Mouse (Mus musculus): ENCODE measurements around the gene Vmn1r3. TPM values are rescaled to one million over a fixed set of nuclear protein-coding genes. Genes with fewer than 3 reads are reported as not detected.
"Not testable (repeated sequence)": the region's sequence is repeated elsewhere in the genome, so short reads cannot be mapped to it uniquely, and the experiment has no call there.

Gene Vmn1r3
- polyA plus RNA-seq, 1 experiment from 2014 or later, result not detected

- not testable (repeated sequence) for H3K4me2 ChIP-seq (ENCODE audit: low read length); H3K27me3 ChIP-seq (replicated peaks; ENCODE audit: control insufficient read depth, insufficient read depth, low read length); H3K36me3 ChIP-seq (ENCODE audit: control insufficient read depth, insufficient read depth, low read length); H3K27ac ChIP-seq (ENCODE audit: low read depth, low read length); H3K4me1 ChIP-seq (ENCODE audit: control insufficient read depth, insufficient read depth, low read depth, low read length); H3K4me3 ChIP-seq (ENCODE audit: low read length); H3K9ac ChIP-seq (ENCODE audit: low read depth, low read length); ATAC-seq
- peaks cover 26% of the 10 kb centered on the region for H3K9me3 ChIP-seq (ENCODE audit: control insufficient read depth, low read length)
- 80% methylated on average over 5 of the region's 9 CpGs for WGBS
Measured at GRCm38 (mm10) chr4:3223483-3224209, 38.5 kb upstream of the Vmn1r3 start.

GRCm38 (mm10) chr4:3216382-3216781, 31.2 kb upstream of the Vmn1r3 start:
- not testable (repeated sequence) for H3K27me3 ChIP-seq (replicated peaks; ENCODE audit: control insufficient read depth, insufficient read depth, low read length); H3K9me3 ChIP-seq (ENCODE audit: control insufficient read depth, low read length); H3K4me2 ChIP-seq (ENCODE audit: low read length); ATAC-seq; H3K4me3 ChIP-seq (ENCODE audit: low read length); H3K4me1 ChIP-seq (ENCODE audit: control insufficient read depth, insufficient read depth, low read depth, low read length); H3K9ac ChIP-seq (ENCODE audit: low read depth, low read length); H3K36me3 ChIP-seq (ENCODE audit: control insufficient read depth, insufficient read depth, low read length); H3K27ac ChIP-seq (ENCODE audit: low read depth, low read length)
- 71% methylated on average over 2 of the region's 2 CpGs for WGBS

GRCm38 (mm10) chr4:3213349-3213748, 28.2 kb upstream of the Vmn1r3 start:
- not testable (repeated sequence) for H3K27ac ChIP-seq (ENCODE audit: low read depth, low read length); H3K9me3 ChIP-seq (ENCODE audit: control insufficient read depth, low read length); H3K36me3 ChIP-seq (ENCODE audit: control insufficient read depth, insufficient read depth, low read length); H3K4me3 ChIP-seq (ENCODE audit: low read length); H3K4me1 ChIP-seq (ENCODE audit: control insufficient read depth, insufficient read depth, low read depth, low read length); H3K9ac ChIP-seq (ENCODE audit: low read depth, low read length); H3K27me3 ChIP-seq (replicated peaks; ENCODE audit: control insufficient read depth, insufficient read depth, low read length); H3K4me2 ChIP-seq (ENCODE audit: low read length); ATAC-seq
- WGBS, result 78% methylated on average over 3 of the region's 4 CpGs

- H3K4me3 ChIP-seq (ENCODE audit: low read length); H3K36me3 ChIP-seq (ENCODE audit: control insufficient read depth, insufficient read depth, low read length); H3K4me1 ChIP-seq (ENCODE audit: control insufficient read depth, insufficient read depth, low read depth, low read length); H3K9ac ChIP-seq (ENCODE audit: low read depth, low read length); H3K9me3 ChIP-seq (ENCODE audit: control insufficient read depth, low read length); H3K27ac ChIP-seq (ENCODE audit: low read depth, low read length); H3K4me2 ChIP-seq (ENCODE audit: low read length); H3K27me3 ChIP-seq (replicated peaks; ENCODE audit: control insufficient read depth, insufficient read depth, low read length); ATAC-seq: not testable (repeated sequence)
- WGBS, result no CpG with 5 or more reads among the region's 1 CpGs
Measured at GRCm38 (mm10) chr4:3209643-3210217, 24.6 kb upstream of the Vmn1r3 start.

GRCm38 (mm10) chr4:3176746-3177490, 8.2 kb downstream of the Vmn1r3 start:
- H3K4me2 ChIP-seq (ENCODE audit: low read length); H3K4me1 ChIP-seq (ENCODE audit: control insufficient read depth, insufficient read depth, low read depth, low read length); H3K36me3 ChIP-seq (ENCODE audit: control insufficient read depth, insufficient read depth, low read length); H3K27me3 ChIP-seq (replicated peaks; ENCODE audit: control insufficient read depth, insufficient read depth, low read length); H3K9ac ChIP-seq (ENCODE audit: low read depth, low read length); ATAC-seq; H3K4me3 ChIP-seq (ENCODE audit: low read length); H3K27ac ChIP-seq (ENCODE audit: low read depth, low read length): not testable (repeated sequence)
- peaks cover 39% of the 10 kb centered on the region for H3K9me3 ChIP-seq (ENCODE audit: control insufficient read depth, low read length)
- WGBS, result 89% methylated on average over 10 of the region's 10 CpGs

GRCm38 (mm10) chr4:3176195-3176594, 9.0 kb downstream of the Vmn1r3 start:
- not testable (repeated sequence) for H3K9ac ChIP-seq (ENCODE audit: low read depth, low read length); H3K27me3 ChIP-seq (replicated peaks; ENCODE audit: control insufficient read depth, insufficient read depth, low read length); H3K4me3 ChIP-seq (ENCODE audit: low read length); H3K36me3 ChIP-seq (ENCODE audit: control insufficient read depth, insufficient read depth, low read length); H3K4me1 ChIP-seq (ENCODE audit: control insufficient read depth, insufficient read depth, low read depth, low read length); H3K27ac ChIP-seq (ENCODE audit: low read depth, low read length); H3K4me2 ChIP-seq (ENCODE audit: low read length); ATAC-seq
- 89% methylated on average over 6 of the region's 6 CpGs for WGBS
- peaks cover 37% of the 10 kb centered on the region for H3K9me3 ChIP-seq (ENCODE audit: control insufficient read depth, low read length)

GRCm38 (mm10) chr4:3175756-3176155, 9.4 kb downstream of the Vmn1r3 start:
- not testable (repeated sequence) for ATAC-seq; H3K27me3 ChIP-seq (replicated peaks; ENCODE audit: control insufficient read depth, insufficient read depth, low read length)
- WGBS, result 93% methylated on average over 5 of the region's 8 CpGs

GRCm38 (mm10) chr4:3174586-3174985, 10.6 kb downstream of the Vmn1r3 start:
- peaks cover 24% of the 10 kb centered on the region for H3K9me3 ChIP-seq (ENCODE audit: control insufficient read depth, low read length)
- not testable (repeated sequence) for ATAC-seq; H3K27ac ChIP-seq (ENCODE audit: low read depth, low read length); H3K27me3 ChIP-seq (replicated peaks; ENCODE audit: control insufficient read depth, insufficient read depth, low read length); H3K4me1 ChIP-seq (ENCODE audit: control insufficient read depth, insufficient read depth, low read depth, low read length); H3K4me3 ChIP-seq (ENCODE audit: low read length); H3K4me2 ChIP-seq (ENCODE audit: low read length); H3K36me3 ChIP-seq (ENCODE audit: control insufficient read depth, insufficient read depth, low read length); H3K9ac ChIP-seq (ENCODE audit: low read depth, low read length)
- 79% methylated on average over 4 of the region's 4 CpGs for WGBS

More at GRCm38 (mm10) chr4:3175756-3176155, 9.4 kb downstream of the Vmn1r3 start:
- not testable (repeated sequence) for H3K36me3 ChIP-seq (ENCODE audit: control insufficient read depth, insufficient read depth, low read length); H3K27ac ChIP-seq (ENCODE audit: low read depth, low read length); H3K4me1 ChIP-seq (ENCODE audit: control insufficient read depth, insufficient read depth, low read depth, low read length); H3K4me3 ChIP-seq (ENCODE audit: low read length); H3K4me2 ChIP-seq (ENCODE audit: low read length); H3K9ac ChIP-seq (ENCODE audit: low read depth, low read length)
- peaks cover 34% of the 10 kb centered on the region for H3K9me3 ChIP-seq (ENCODE audit: control insufficient read depth, low read length)

GRCm38 (mm10) chr4:3167020-3167419, 18.1 kb downstream of the Vmn1r3 start, which contains the start of gene Vmn1r2:
Vmn1r2 (plus strand) TSS chr4:3167320.
- H3K27me3 ChIP-seq (replicated peaks; ENCODE audit: control insufficient read depth, insufficient read depth, low read length); H3K4me3 ChIP-seq (ENCODE audit: low read length); ATAC-seq; H3K4me2 ChIP-seq (ENCODE audit: low read length); H3K27ac ChIP-seq (ENCODE audit: low read depth, low read length); H3K4me1 ChIP-seq (ENCODE audit: control insufficient read depth, insufficient read depth, low read depth, low read length); H3K9ac ChIP-seq (ENCODE audit: low read depth, low read length); H3K36me3 ChIP-seq (ENCODE audit: control insufficient read depth, insufficient read depth, low read length): not testable (repeated sequence)
- peaks cover 19% of the 10 kb centered on the region for H3K9me3 ChIP-seq (ENCODE audit: control insufficient read depth, low read length)
- WGBS, result no CpG with 5 or more reads among the region's 1 CpGs
